Mouse (Mus musculus): ENCODE measurements around the gene Bicra. TPM values are rescaled to one million over a fixed set of nuclear protein-coding genes. Genes with fewer than 3 reads are reported as not detected.

Bicra gene
- 30.6 and 132 TPM in 2 replicates for polyA plus RNA-seq (2012; ENCODE audit: insufficient read depth, low replicate concordance)

DNA sequence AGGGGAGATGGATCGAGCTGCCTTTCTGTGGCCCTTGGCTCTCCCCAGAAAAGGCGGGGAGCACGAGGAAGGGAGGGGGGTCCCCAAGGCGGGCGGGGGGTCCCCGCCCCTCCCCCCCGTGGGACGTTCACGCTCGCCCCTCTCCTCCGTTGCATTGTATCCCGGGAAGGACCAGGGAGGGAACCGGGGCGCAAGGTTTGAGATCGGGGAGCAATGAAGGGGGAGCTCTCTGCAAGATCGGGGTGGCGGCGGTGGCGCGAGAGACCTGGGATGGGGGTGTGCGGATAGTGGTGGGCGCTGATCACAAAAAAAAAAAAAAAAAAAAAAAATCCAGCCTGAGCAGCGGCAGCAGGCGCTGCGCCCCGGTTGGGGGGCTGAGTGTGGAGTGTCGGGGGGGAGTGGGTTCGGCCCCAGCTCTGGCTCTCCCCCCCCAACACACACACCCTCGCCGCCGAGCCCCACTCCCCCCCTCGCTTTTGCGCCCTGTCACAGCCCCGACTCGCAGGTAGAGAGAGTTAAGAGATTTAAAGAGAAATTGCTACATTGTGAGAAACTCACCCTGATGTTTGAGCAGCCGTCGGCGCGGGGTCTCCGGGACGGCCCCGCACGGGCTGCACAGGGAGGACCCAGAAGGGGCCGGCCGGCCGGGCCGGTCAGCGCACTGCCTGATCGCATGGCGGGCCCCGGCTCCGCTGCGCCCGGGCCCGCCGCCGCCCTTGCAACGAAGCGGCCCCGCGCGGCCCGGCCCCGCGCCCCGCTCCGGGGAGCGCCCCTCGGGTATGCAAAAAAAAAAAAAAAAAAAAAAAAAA is at the start of gene Bicra:
TSS of gene Bicra (minus strand) at position 584 of the 809 bp plus-strand sequence.
- peaks cover 61% of the 10 kb centered on the region for H3K4me1 ChIP-seq
- peak within 1 kb of the TSS; percentile 100 for H3K4me3 ChIP-seq (replicated peaks)
- H3K36me3 ChIP-seq (replicated peaks; ENCODE audit: low read length): peaks cover 24% of the 10 kb centered on the region
- no peaks in the 10 kb centered on the region for H3K9me3 ChIP-seq
- H3K27me3 ChIP-seq (replicated peaks): no peaks in the 10 kb centered on the region
- no peak for TF ChIP-seq FLI1 (IDR thresholded peaks at IDR 0.05; ENCODE audit: low read length)
- no peak for TF ChIP-seq GATA1 (IDR thresholded peaks at IDR 0.05; ENCODE audit: borderline replicate concordance, low read length)

DNA sequence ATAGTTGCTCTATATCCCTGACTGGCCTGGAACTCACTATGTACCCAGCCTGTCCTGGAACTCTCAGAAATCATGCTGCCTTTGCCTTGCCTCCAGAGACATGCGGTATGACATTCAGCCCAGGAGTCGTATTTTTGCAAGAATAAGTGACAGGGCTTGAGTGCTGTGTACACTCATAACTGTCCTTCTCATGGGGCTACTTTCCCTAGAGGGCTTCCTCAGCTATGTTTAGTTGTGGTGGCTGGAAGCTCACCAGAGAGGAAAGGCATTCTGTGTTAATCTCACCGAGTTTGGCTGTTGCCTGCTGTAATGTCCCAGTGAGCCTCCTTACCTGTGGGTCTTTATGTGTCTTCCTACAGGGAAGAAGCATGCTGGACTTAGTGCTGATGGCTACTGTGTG is 46.9 kb upstream of the Bicra start:
- Histone ChIP-seq H3K4me3 (replicated peaks) (no peak overlapping the region), H3K9me3 (no peaks in the 10 kb centered on the region), H3K36me3 (replicated peaks; ENCODE audit: low read length) (no peaks in the 10 kb centered on the region), H3K4me1 (peaks cover 43% of the 10 kb centered on the region), H3K27me3 (replicated peaks) (peaks cover 52% of the 10 kb centered on the region)
- TF ChIP-seq GATA1 (IDR thresholded peaks at IDR 0.05; ENCODE audit: borderline replicate concordance, low read length) (no peak), FLI1 (IDR thresholded peaks at IDR 0.05; ENCODE audit: low read length) (no peak)

- Histone ChIP-seq H3K36me3 (replicated peaks; ENCODE audit: low read length) (no peaks in the 10 kb centered on the region), H3K9me3 (no peaks in the 10 kb centered on the region), H3K4me3 (replicated peaks) (no peak overlapping the region), H3K4me1 (peaks cover 9% of the 10 kb centered on the region), H3K27me3 (replicated peaks) (peaks cover 46% of the 10 kb centered on the region)
- TF ChIP-seq GATA1 (IDR thresholded peaks at IDR 0.05; ENCODE audit: borderline replicate concordance, low read length) (no peak), FLI1 (IDR thresholded peaks at IDR 0.05; ENCODE audit: low read length) (no peak)
Observed at GRCm38 (mm10) chr7:16087587-16087986, 39.9 kb upstream of the Bicra start.

- TF ChIP-seq GATA1 (IDR thresholded peaks at IDR 0.05; ENCODE audit: borderline replicate concordance, low read length) (no peak), FLI1 (IDR thresholded peaks at IDR 0.05; ENCODE audit: low read length) (no peak)
- Histone ChIP-seq H3K4me1 (peaks cover 14% of the 10 kb centered on the region), H3K27me3 (replicated peaks) (peaks cover 42% of the 10 kb centered on the region), H3K9me3 (no peaks in the 10 kb centered on the region), H3K36me3 (replicated peaks; ENCODE audit: low read length) (no peaks in the 10 kb centered on the region), H3K4me3 (replicated peaks) (no peak overlapping the region)
Observed at GRCm38 (mm10) chr7:16083361-16083760, 35.6 kb upstream of the Bicra start.

DNA sequence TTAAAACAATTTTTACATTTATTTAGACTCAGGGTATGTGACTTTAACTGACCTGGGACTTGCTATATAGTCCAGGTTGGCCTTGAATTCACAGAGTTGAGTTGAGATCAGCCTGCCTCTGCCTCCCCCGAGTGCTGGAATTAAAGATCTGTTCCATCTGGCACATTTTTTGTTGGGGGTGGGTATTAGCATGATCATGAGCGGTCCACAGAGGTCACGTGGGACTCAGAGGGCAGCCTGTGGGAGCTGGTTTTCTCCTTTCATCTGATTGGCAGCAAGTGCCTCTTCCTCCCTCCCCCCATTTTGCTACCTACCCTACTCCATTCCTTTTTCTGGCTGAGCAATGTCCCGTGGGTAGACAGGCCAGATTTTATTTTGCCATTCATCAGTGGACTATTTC is 32.9 kb upstream of the Bicra start:
- H3K27me3 ChIP-seq (replicated peaks): peaks cover 42% of the 10 kb centered on the region
- peaks cover 38% of the 10 kb centered on the region for H3K4me1 ChIP-seq
- H3K9me3 ChIP-seq: no peaks in the 10 kb centered on the region
- H3K36me3 ChIP-seq (replicated peaks; ENCODE audit: low read length): no peaks in the 10 kb centered on the region
- H3K4me3 ChIP-seq (replicated peaks): no peak overlapping the region
- TF ChIP-seq GATA1 (IDR thresholded peaks at IDR 0.05; ENCODE audit: borderline replicate concordance, low read length): no peak
- TF ChIP-seq FLI1 (IDR thresholded peaks at IDR 0.05; ENCODE audit: low read length): no peak

GRCm38 (mm10) chr7:16079947-16080346 is 32.2 kb upstream of the Bicra start:
- Histone ChIP-seq H3K4me1 (peaks cover 38% of the 10 kb centered on the region), H3K27me3 (replicated peaks) (peaks cover 39% of the 10 kb centered on the region), H3K4me3 (replicated peaks) (no peak overlapping the region), H3K9me3 (no peaks in the 10 kb centered on the region), H3K36me3 (replicated peaks; ENCODE audit: low read length) (no peaks in the 10 kb centered on the region)
- TF ChIP-seq FLI1 (IDR thresholded peaks at IDR 0.05; ENCODE audit: low read length) (no peak), GATA1 (IDR thresholded peaks at IDR 0.05; ENCODE audit: borderline replicate concordance, low read length) (no peak)

- Histone ChIP-seq H3K36me3 (replicated peaks; ENCODE audit: low read length) (no peaks in the 10 kb centered on the region), H3K27me3 (replicated peaks) (peaks cover 4% of the 10 kb centered on the region), H3K4me1 (peaks cover 46% of the 10 kb centered on the region), H3K9me3 (no peaks in the 10 kb centered on the region), H3K4me3 (replicated peaks) (no peak overlapping the region)
- TF ChIP-seq GATA1 (IDR thresholded peaks at IDR 0.05; ENCODE audit: borderline replicate concordance, low read length) (no peak), FLI1 (IDR thresholded peaks at IDR 0.05; ENCODE audit: low read length) (no peak)
Observed at GRCm38 (mm10) chr7:16071906-16072305, 24.2 kb upstream of the Bicra start.

- TF ChIP-seq FLI1 (IDR thresholded peaks at IDR 0.05; ENCODE audit: low read length) (no peak), GATA1 (IDR thresholded peaks at IDR 0.05; ENCODE audit: borderline replicate concordance, low read length) (no peak)
- no peak overlapping the region for H3K4me3 ChIP-seq (replicated peaks)
- H3K9me3 ChIP-seq: no peaks in the 10 kb centered on the region
- peaks cover 36% of the 10 kb centered on the region for H3K4me1 ChIP-seq
- H3K36me3 ChIP-seq (replicated peaks; ENCODE audit: low read length): no peaks in the 10 kb centered on the region
- H3K27me3 ChIP-seq (replicated peaks): no peaks in the 10 kb centered on the region
Observed at GRCm38 (mm10) chr7:16070846-16071245, 23.1 kb upstream of the Bicra start.

GRCm38 (mm10) chr7:16063490-16063889 is 15.8 kb upstream of the Bicra start:
- H3K4me3 ChIP-seq (replicated peaks): no peak overlapping the region
- H3K4me1 ChIP-seq: no peaks in the 10 kb centered on the region
- no peaks in the 10 kb centered on the region for H3K36me3 ChIP-seq (replicated peaks; ENCODE audit: low read length)
- H3K9me3 ChIP-seq: peaks cover 12% of the 10 kb centered on the region
- H3K27me3 ChIP-seq (replicated peaks): no peaks in the 10 kb centered on the region
- no peak for TF ChIP-seq FLI1 (IDR thresholded peaks at IDR 0.05; ENCODE audit: low read length)
- TF ChIP-seq GATA1 (IDR thresholded peaks at IDR 0.05; ENCODE audit: borderline replicate concordance, low read length): no peak

- Histone ChIP-seq H3K4me1 (peaks cover 13% of the 10 kb centered on the region), H3K36me3 (replicated peaks; ENCODE audit: low read length) (no peaks in the 10 kb centered on the region), H3K27me3 (replicated peaks) (no peaks in the 10 kb centered on the region), H3K4me3 (replicated peaks) (no peak overlapping the region), H3K9me3 (peaks cover 12% of the 10 kb centered on the region)
- TF ChIP-seq FLI1 (IDR thresholded peaks at IDR 0.05; ENCODE audit: low read length): no peak
- no peak for TF ChIP-seq GATA1 (IDR thresholded peaks at IDR 0.05; ENCODE audit: borderline replicate concordance, low read length)
Observed at GRCm38 (mm10) chr7:16062099-16062420, 14.3 kb upstream of the Bicra start.
